Mouse (Mus musculus) C2C12 (cell line): ENCODE data around the gene Snx6. TPM values are rescaled to one million over a fixed set of nuclear protein-coding genes. Genes with fewer than 3 reads are reported as not detected.
"Not testable (repeated sequence)": the region's sequence is repeated elsewhere in the genome, so short reads cannot be mapped to it uniquely, and the experiment has no call there.

Experiments used
- H3K27me3 ChIP-seq: one replicate; pipeline ENCODE4 v1.6.1; 2011; ENCODE audit not compliant: control insufficient read depth, insufficient read depth, insufficient read length
- H3K36me3 ChIP-seq: one replicate; pipeline ENCODE4 v1.6.1; 2011; ENCODE audit not compliant: control insufficient read depth, insufficient read depth
- H3K4me3 ChIP-seq: one replicate; pipeline ENCODE4 v1.5.1; 2011; ENCODE audit warnings: mild to moderate bottlenecking, control low read depth; ENCODE audit not compliant: poor library complexity, insufficient read depth, severe bottlenecking
- H3K79me2 ChIP-seq: one replicate; pipeline ENCODE4 v1.6.1; 2011; ENCODE audit not compliant: control insufficient read depth, insufficient read depth
- H3K79me3 ChIP-seq: one replicate; pipeline ENCODE4 v1.6.1; 2011; ENCODE audit warnings: low read depth, control low read depth
- H3ac ChIP-seq: one replicate; pipeline ENCODE3; 2011; ENCODE audit warnings: low read depth; ENCODE audit not compliant: control insufficient read depth, insufficient read length
- CEBPB ChIP-seq: IDR thresholded peaks from one replicate; pipeline ENCODE4 v1.6.1; 2011; ENCODE audit warnings: low read depth, mild to moderate bottlenecking, control low read depth, moderate library complexity
- CTCF ChIP-seq: IDR thresholded peaks from one replicate; pipeline ENCODE4 v1.5.1; 2011; ENCODE audit not compliant: control insufficient read depth, insufficient read depth, insufficient read length
- FOSL1 ChIP-seq: IDR thresholded peaks from one replicate; pipeline ENCODE4 v1.8.0; 2011; ENCODE audit warnings: mild to moderate bottlenecking, low read length; ENCODE audit not compliant: poor library complexity, insufficient read depth, severe bottlenecking
- MAX ChIP-seq: IDR thresholded peaks from one replicate; pipeline ENCODE4 v1.6.1; 2011; ENCODE audit warnings: mild to moderate bottlenecking, control low read depth
- MYOD1 ChIP-seq: IDR thresholded peaks from one replicate; pipeline ENCODE4 v1.6.1; 2011; ENCODE audit warnings: low read depth; ENCODE audit not compliant: control insufficient read depth, insufficient read length
- MYOG ChIP-seq: IDR thresholded peaks from one replicate; pipeline ENCODE4 v1.6.1; 2011; ENCODE audit not compliant: control insufficient read depth, insufficient read length; ENCODE audit errors: extremely low read depth
- USF1 ChIP-seq: IDR thresholded peaks from one replicate; pipeline ENCODE4 v1.6.1; 2011; ENCODE audit warnings: low read depth, mild to moderate bottlenecking, control low read depth, moderate library complexity
- polyA plus RNA-seq: library from polyadenylated mRNA; unstranded; fragments of >200 nt; fragmentation: generic; extraction: Trizol; gene quantifications from one replicate; pipeline ENCODE4 v1.2.1, GENCODE M21; 2012; ENCODE audit warnings: missing spikeins

The Snx6 gene
- polyA plus RNA-seq, 1 experiment = 33.6 TPM

DNA sequence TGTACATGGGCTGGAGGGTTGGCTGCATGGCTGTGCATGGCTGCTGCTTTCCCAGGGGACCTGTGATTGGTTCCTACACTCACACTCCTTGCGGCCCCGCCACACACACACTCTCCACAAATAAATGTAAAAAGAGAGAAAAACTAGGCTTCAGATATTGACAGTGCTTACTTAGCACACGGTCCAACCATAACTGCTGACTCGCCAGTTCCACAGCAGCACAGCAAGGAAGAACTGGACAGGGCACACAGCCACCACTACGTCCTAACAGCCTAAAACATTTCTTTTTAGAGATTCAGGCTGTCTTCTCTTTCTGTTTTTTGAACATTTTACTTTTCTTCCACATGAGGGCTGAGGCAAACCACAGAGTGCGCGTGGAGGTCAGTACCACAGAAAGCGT, 4.0 kb downstream of the Snx6 start:
- Histone ChIP-seq H3K27me3 (no peaks in the 10 kb centered on the region), H3K79me2 (peaks cover 66% of the 10 kb centered on the region)
- TF ChIP-seq CEBPB (no peak), USF1 (no peak), MAX (no peak), FOSL1 (no peak), CTCF (no peak), MYOG (no peak), MYOD1 (no peak)

DNA sequence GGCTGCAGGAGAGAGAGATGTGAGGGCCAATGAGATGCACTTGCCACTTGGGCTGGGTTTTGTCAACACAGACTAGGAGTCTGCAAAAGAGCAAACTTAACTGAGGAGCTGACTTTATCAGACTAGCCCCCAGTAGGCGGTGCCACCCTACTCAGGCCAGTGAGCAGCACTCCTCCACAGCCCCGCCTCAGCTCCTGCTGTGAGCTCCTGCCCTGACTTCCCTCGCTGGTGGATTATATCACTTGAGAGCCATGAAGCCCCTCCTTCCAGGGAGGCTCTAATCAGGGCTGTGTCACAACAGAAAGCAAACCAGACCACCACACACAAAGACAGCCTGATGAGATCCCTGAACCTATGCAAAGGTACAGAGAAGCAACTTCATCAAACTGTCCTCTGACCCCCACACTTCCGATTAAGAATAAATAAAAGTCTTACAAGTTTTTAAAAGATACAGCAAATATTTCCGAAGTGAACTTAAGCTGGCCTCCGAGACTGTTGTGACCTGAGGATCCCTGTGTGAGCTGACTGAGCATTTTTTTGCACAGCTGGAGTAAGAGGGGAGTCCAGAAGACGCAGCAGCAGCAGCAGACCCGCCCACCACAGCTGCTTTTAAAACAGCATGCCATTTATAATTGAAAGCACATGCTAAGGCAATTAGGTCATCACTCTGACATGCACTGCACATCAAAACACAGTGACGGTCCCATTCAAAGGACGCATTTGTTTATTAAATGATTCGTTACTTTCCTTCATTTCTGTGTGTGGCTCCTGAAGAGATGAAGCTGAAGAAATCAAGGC, 6.0 kb downstream of the Snx6 start:
- Histone ChIP-seq H3K4me3 (no peak overlapping the region), H3K36me3 (peaks cover 27% of the 10 kb centered on the region), H3K27me3 (no peaks in the 10 kb centered on the region), H3ac (no peak overlapping the region), H3K79me3 (peaks cover 22% of the 10 kb centered on the region), H3K79me2 (peaks cover 56% of the 10 kb centered on the region)
- TF ChIP-seq MYOD1 (peak; percentile 58), FOSL1 (no peak), USF1 (no peak), CTCF (no peak), MYOG (no peak), CEBPB (no peak), MAX (peak; percentile 59)

More for the DNA sequence above, 4.0 kb downstream of the Snx6 start:
- H3ac ChIP-seq = no peak overlapping the region
- H3K4me3 ChIP-seq = no peak overlapping the region
- peaks cover 27% of the 10 kb centered on the region for H3K79me3 ChIP-seq
- peaks cover 22% of the 10 kb centered on the region for H3K36me3 ChIP-seq

DNA sequence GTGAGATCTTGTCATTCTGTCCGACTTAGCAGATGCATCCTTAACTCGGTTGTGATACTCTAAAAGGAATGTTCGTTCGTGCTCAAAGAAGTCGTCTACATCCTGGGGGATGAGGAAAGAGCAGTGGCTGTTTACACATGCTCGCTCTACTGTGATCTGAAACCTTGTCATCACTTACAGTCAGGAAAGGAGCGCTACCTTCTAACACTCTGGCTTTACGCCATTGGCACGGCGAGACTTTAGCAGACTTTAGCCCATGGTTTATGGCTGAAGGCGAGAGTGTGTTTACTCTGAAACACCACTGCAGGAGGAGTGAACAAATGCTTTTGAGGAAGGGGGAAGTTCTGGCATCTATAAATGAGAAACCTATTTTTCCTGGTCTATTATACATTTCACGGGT, 31.9 kb downstream of the Snx6 start:
- Histone ChIP-seq H3K27me3 (no peaks in the 10 kb centered on the region), H3K79me2 (no peaks in the 10 kb centered on the region), H3K36me3 (peaks cover 90% of the 10 kb centered on the region), H3K4me3 (no peak overlapping the region), H3ac (no peak overlapping the region), H3K79me3 (no peaks in the 10 kb centered on the region)
- TF ChIP-seq MAX (no peak), USF1 (no peak), FOSL1 (no peak), CEBPB (no peak)

DNA sequence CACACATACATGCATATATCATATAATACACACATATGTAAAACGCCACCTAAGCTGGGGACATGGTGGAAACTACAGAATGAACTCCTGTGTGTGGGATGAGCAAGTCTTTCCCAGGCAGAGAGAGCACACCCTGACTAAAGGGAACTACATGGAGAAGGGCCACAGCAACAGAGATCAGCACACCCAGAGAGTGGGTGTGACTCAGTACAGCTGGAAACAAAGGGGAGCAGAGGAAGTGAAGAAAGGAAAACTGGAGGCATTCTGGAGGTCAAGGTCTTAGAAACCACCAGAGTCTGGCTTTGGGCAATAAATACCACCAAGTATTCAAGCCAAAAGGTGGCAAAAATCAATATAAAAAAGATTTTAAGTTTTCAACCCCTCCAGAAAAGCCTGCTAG, 34.8 kb downstream of the Snx6 start:
- H3K36me3 ChIP-seq = peaks cover 80% of the 10 kb centered on the region
- H3K79me3 ChIP-seq = no peaks in the 10 kb centered on the region
- H3K4me3 ChIP-seq = no peak overlapping the region
- no peaks in the 10 kb centered on the region for H3K27me3 ChIP-seq
- H3ac ChIP-seq = no peak overlapping the region
- TF ChIP-seq USF1 (no peak), CEBPB (no peak), FOSL1 (no peak), CTCF (no peak), MYOD1 (no peak), MAX (no peak), MYOG (no peak)
- no peaks in the 10 kb centered on the region for H3K79me2 ChIP-seq

DNA sequence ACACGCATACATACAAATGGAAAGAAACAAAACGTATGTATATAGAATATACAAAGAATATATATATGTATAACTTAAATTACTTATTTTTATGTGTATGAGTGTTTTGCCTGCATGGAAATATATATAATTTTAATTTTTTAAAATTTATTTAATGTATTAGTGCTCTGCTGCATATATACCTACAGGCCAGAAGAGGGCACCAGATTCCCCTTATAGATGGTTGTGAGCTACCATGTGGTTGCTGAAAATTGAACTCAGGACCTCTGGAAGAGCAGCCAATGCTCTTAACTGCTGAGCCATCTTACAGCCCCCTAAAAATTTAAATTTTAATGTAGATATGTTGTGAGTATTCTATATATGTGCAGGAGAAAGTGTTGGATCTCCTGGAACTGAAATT, 36.7 kb downstream of the Snx6 start:
- no peak for TF ChIP-seq CTCF
- no peak for TF ChIP-seq MYOD1
- TF ChIP-seq FOSL1 = no peak
- TF ChIP-seq MYOG = no peak
- TF ChIP-seq USF1 = no peak
- no peak for TF ChIP-seq CEBPB
- no peak for TF ChIP-seq MAX
- Histone ChIP-seq H3K27me3 (no peaks in the 10 kb centered on the region), H3K4me3 (no peak overlapping the region), H3K36me3 (peaks cover 76% of the 10 kb centered on the region), H3ac (no peak overlapping the region), H3K79me3 (no peaks in the 10 kb centered on the region), H3K79me2 (no peaks in the 10 kb centered on the region)

DNA sequence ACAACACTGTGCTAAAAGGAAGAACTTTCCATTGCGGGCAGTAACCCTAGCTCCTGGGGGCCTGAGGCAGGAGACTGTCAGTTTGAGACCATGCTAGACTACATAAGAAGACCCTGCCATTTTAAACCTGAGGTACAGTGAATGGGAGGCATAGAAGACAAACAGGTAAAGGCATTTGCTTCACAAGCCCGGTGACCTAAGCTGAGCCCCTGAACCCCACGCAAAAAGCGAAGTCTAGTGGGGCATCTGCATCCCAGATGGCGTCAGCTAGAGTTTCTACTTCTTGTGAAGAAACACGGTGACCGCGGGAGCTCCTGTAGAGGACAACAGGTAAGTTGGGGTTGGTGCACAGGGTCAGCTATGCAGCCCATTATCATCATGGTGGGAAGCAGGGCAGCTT, 46.9 kb downstream of the Snx6 start:
- no peak overlapping the region for H3K4me3 ChIP-seq
- H3K79me3 ChIP-seq = no peaks in the 10 kb centered on the region
- no peaks in the 10 kb centered on the region for H3K79me2 ChIP-seq
- peaks cover 43% of the 10 kb centered on the region for H3K36me3 ChIP-seq
- H3K27me3 ChIP-seq = no peaks in the 10 kb centered on the region
- no peak for TF ChIP-seq FOSL1
- TF ChIP-seq MYOG = no peak
- TF ChIP-seq CTCF = no peak
- TF ChIP-seq MAX = no peak
- TF ChIP-seq CEBPB = no peak
- TF ChIP-seq USF1 = no peak
- no peak for TF ChIP-seq MYOD1
- H3ac ChIP-seq = no peak overlapping the region

DNA sequence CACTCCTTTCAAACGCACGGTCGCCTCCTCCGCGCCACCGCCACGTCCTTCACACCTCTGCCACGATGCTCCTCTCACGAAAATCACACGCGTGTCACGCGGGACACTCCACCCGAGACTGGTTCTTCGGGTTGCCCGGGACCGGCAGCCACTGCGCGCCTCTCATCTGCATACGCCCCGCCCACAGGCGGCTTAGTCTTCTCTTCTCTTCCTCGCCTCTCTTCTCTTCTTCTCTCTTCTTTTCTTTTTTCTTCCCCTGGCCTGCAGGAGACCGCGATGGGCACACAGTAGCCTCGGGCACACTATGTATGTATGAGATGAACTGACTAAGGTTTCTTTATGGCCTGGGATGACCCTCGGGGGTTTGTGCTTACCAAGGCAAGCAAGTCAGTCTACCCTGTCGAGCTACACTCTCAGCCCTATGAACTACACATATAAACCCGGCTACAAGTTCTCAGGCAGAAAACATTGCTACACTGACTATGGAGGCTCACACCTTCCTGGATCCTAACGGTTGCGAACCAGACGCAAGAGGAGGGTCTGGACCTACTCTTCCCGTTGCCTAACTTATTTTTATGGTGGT, 56.8 kb downstream of the Snx6 start:
- not testable (repeated sequence) for H3K4me3 ChIP-seq, H3K36me3 ChIP-seq, H3K79me2 ChIP-seq, H3K27me3 ChIP-seq, H3K79me3 ChIP-seq, H3ac ChIP-seq
